Mouse (Mus musculus): Measurements from ENCODE around the gene Npas2.

GRCm38 (mm10) chr1:39287831-39288230 is 94.3 kb downstream of the Npas2 start:
- TF ChIP-seq CTCF (IDR thresholded peaks at IDR 0.05; ENCODE audit: borderline replicate concordance, extremely low read depth, insufficient read depth, insufficient read length) (no peak), POLR2A (IDR thresholded peaks at IDR 0.05; ENCODE audit: borderline replicate concordance, extremely low read depth, insufficient read depth, insufficient read length, poor library complexity, severe bottlenecking) (no peak)
